8 mouse cellular contexts compared by ENCODE assay signal in the genomic region with DNA sequence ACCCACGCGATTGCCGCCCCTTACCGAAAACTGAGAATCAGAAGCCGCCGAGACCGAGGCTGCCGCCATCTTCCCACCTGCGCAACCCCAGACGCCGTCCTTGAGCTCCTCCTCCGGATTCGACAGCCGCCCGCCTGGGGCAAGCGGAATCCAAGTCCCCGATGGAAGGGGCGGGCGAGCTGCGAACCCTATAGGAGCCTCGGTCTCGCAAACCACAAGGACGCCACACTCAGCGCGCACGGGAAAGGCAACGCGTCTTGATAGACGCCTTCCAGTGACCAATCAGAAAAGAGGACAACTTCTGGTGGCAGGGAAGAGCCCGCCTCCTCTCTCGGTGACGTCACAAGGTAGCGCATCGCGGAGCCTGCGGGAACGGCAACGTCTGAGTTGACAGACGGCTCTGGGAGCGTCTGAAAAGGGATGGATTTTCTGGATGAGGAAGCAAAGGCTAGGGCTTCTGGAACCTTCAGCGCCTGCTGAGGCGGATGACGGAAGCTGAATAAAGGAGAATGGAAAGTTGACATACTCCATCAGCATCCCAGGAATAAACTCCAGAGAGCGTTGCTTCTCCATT. TPM values are rescaled to one million over a fixed set of nuclear protein-coding genes. Genes with fewer than 3 reads are reported as not detected.
A peak's percentile ranks its signal among the peaks of the same experiment; 100 is the strongest.
DNase-seq lines count a peak whose midpoint lies in the region; ATAC-seq and TF ChIP-seq lines count a peak whose summit lies in the region.

A gene (minus strand): TSS at position 276 of the 574 bp plus-strand sequence.

- no peak for TF ChIP-seq RAD21 in CH12.LX (IDR thresholded peaks at IDR 0.05; ENCODE audit: low read depth, low read length)

- in situ Hi-C loops in CH12.LX (cut with MboI; ENCODE audit: low pct_ligation_motif_present, low pct_unique_long_range_greater_than_20kb, low sequenced_read_pairs), result no loop called here

- peak; percentile 99 for DNase-seq in CH12.LX (ENCODE audit: extremely low read depth)
- DNase-seq in c-Kit-positive CD71-positive TER-119-negative erythroid progenitor cells, embryonic 14.5 days (ENCODE audit: low read depth), result peak; percentile 97
- DNase-seq in forebrain, embryonic 11.5 days (ENCODE audit: low spot score), result peak; percentile 97
- DNase-seq in kidney, postnatal 36 days, result peak; percentile 95 to 98
- DNase-seq in telencephalon, adult 2 months (ENCODE audit: low read depth, low spot score), result peak; percentile 99

- dilution Hi-C loops in CH12.LX (cut with MboI; ENCODE audit: extremely low pct_ligation_motif_present, extremely low pct_unique_long_range_greater_than_20kb, low sequenced_read_pairs), result no loop called here

- H3K27me3 ChIP-seq in CH12.LX (replicated peaks), result no peaks in the 10 kb centered on the region
- H3K27me3 ChIP-seq in forebrain, embryonic 11.5 days (ENCODE audit: control insufficient read depth, insufficient read depth, low read length), result no peaks in the 10 kb centered on the region
- no peaks in the 10 kb centered on the region for H3K27me3 ChIP-seq in heart, embryonic 16.5 days (ENCODE audit: control insufficient read depth, insufficient read depth, low read length)
- no peaks in the 10 kb centered on the region for H3K27me3 ChIP-seq in liver, embryonic 15.5 days
- H3K27me3 ChIP-seq in neural tube, embryonic 12.5 days (replicated peaks), result no peaks in the 10 kb centered on the region

- H3K4me3 ChIP-seq in CH12.LX (replicated peaks in 1 of 3; ENCODE audit: low read depth in 2 of 3, low read length in 2 of 3, poor library complexity in 1 of 3), result peak within 1 kb of the TSS; percentile 80 to 97 (median 91)
- H3K4me3 ChIP-seq in forebrain, embryonic 11.5 days (ENCODE audit: low read depth, low read length), result peak within 1 kb of the TSS; percentile 91
- H3K4me3 ChIP-seq in heart, embryonic 16.5 days (ENCODE audit: low read length), result peak within 1 kb of the TSS; percentile 80
- H3K4me3 ChIP-seq in liver, embryonic 15.5 days (replicated peaks), result peak within 1 kb of the TSS; percentile 86
- H3K4me3 ChIP-seq in neural tube, embryonic 12.5 days, result peak within 1 kb of the TSS; percentile 80

- H3K4me2 ChIP-seq in CH12.LX (ENCODE audit: insufficient read depth, low read depth, poor library complexity, severe bottlenecking), result peak within 1 kb of the TSS; percentile 91; the same call in 1 of the 2 replicates
- peak within 1 kb of the TSS; percentile 73 for H3K4me2 ChIP-seq in forebrain, embryonic 11.5 days (ENCODE audit: low read depth, low read length, severe bottlenecking)
- H3K4me2 ChIP-seq in heart, embryonic 16.5 days (ENCODE audit: low read depth, low read length), result peak within 1 kb of the TSS; percentile 88
- peak within 1 kb of the TSS; percentile 81 for H3K4me2 ChIP-seq in liver, embryonic 15.5 days
- peak within 1 kb of the TSS; percentile 83 for H3K4me2 ChIP-seq in neural tube, embryonic 12.5 days (replicated peaks)

- H3K27ac ChIP-seq in CH12.LX (ENCODE audit: insufficient read depth, low read depth), result peak within 1 kb of the TSS; percentile 57
- peak within 1 kb of the TSS; percentile 97 for H3K27ac ChIP-seq in forebrain, embryonic 11.5 days (ENCODE audit: low read depth, low read length)
- peak within 1 kb of the TSS; percentile 99 for H3K27ac ChIP-seq in heart, embryonic 16.5 days (ENCODE audit: low read length)
- peak within 1 kb of the TSS; percentile 98 for H3K27ac ChIP-seq in liver, embryonic 15.5 days (replicated peaks)
- H3K27ac ChIP-seq in neural tube, embryonic 12.5 days, result peak within 1 kb of the TSS; percentile 95

- no peaks in the 10 kb centered on the region for H3K9me3 ChIP-seq in CH12.LX (replicated peaks; ENCODE audit: low read length)
- H3K9me3 ChIP-seq in forebrain, embryonic 11.5 days (ENCODE audit: control insufficient read depth, low read length), result no peaks in the 10 kb centered on the region
- H3K9me3 ChIP-seq in heart, embryonic 16.5 days (replicated peaks; ENCODE audit: control insufficient read depth, low read length), result no peaks in the 10 kb centered on the region
- H3K9me3 ChIP-seq in liver, embryonic 15.5 days (replicated peaks), result no peaks in the 10 kb centered on the region
- no peaks in the 10 kb centered on the region for H3K9me3 ChIP-seq in neural tube, embryonic 12.5 days

- no peak for TF ChIP-seq CTCF in CH12.LX (conservative IDR thresholded peaks at IDR 0.05 in 1 of 2, IDR thresholded peaks at IDR 0.05 in 1 of 2; ENCODE audit: low read depth in 2 of 2, low read length in 2 of 2)

- TF ChIP-seq EP300 in CH12.LX (IDR thresholded peaks at IDR 0.05; ENCODE audit: low read length), result no peak

- H3K79me2 ChIP-seq in CH12.LX (replicated peaks; ENCODE audit: control insufficient read depth, extremely low read depth, insufficient read depth, poor library complexity, severe bottlenecking), result peaks cover 48% of the 10 kb centered on the region

- peak; percentile 91 for TF ChIP-seq POLR2A in CH12.LX (IDR thresholded peaks at IDR 0.05; ENCODE audit: low read depth, low read length)

- H3K9ac ChIP-seq in CH12.LX (ENCODE audit: insufficient read depth, low read depth), result peak within 1 kb of the TSS; percentile 97
- H3K9ac ChIP-seq in forebrain, embryonic 11.5 days (ENCODE audit: low read length), result peak within 1 kb of the TSS; percentile 95
- H3K9ac ChIP-seq in heart, embryonic 16.5 days (ENCODE audit: low read length), result peak within 1 kb of the TSS; percentile 95
- H3K9ac ChIP-seq in liver, embryonic 15.5 days, result peak within 1 kb of the TSS; percentile 92
- peak within 1 kb of the TSS; percentile 93 for H3K9ac ChIP-seq in neural tube, embryonic 12.5 days

- peak; percentile 91 for ATAC-seq in forebrain, embryonic 11.5 days (replicated peaks; ENCODE audit: low FRiP score)
- ATAC-seq in heart, embryonic 16.5 days (replicated peaks; ENCODE audit: extremely low read depth, insufficient read depth, low FRiP score), result peak; percentile 90
- peak; percentile 84 for ATAC-seq in liver, embryonic 15.5 days (ENCODE audit: insufficient read depth)
- peak; percentile 94 for ATAC-seq in neural tube, embryonic 12.5 days (ENCODE audit: low FRiP score, low read depth)

- peaks cover 8 to 50% of the 10 kb centered on the region in 2 experiments for H3K4me1 ChIP-seq in CH12.LX (ENCODE audit: control insufficient read depth in 1 of 2, insufficient read depth in 2 of 2)
- H3K4me1 ChIP-seq in forebrain, embryonic 11.5 days (replicated peaks; ENCODE audit: control insufficient read depth, insufficient read depth, low read length), result peaks cover 6% of the 10 kb centered on the region
- peaks cover 14% of the 10 kb centered on the region for H3K4me1 ChIP-seq in heart, embryonic 16.5 days (ENCODE audit: control insufficient read depth, insufficient read depth, low read length)
- peaks cover 36% of the 10 kb centered on the region for H3K4me1 ChIP-seq in liver, embryonic 15.5 days (replicated peaks)
- peaks cover 16% of the 10 kb centered on the region for H3K4me1 ChIP-seq in neural tube, embryonic 12.5 days

- under 1% methylated on average over 44 of the region's 44 CpGs for WGBS in forebrain, embryonic 11.5 days
- WGBS in heart, embryonic 16.5 days, result under 1% methylated on average over 44 of the region's 44 CpGs
- WGBS in liver, embryonic 15.5 days (ENCODE audit: insufficient replicate concordance), result under 1% methylated on average over 44 of the region's 44 CpGs
- under 1% methylated on average over 44 of the region's 44 CpGs for WGBS in neural tube, embryonic 12.5 days

- peaks cover 15 to 31% of the 10 kb centered on the region in 2 experiments for H3K36me3 ChIP-seq in CH12.LX (replicated peaks in 1 of 2; ENCODE audit: control insufficient read depth in 1 of 2, insufficient read depth in 1 of 2, low read length in 1 of 2)
- no peaks in the 10 kb centered on the region; the same call in 1 of the 2 replicates for H3K36me3 ChIP-seq in forebrain, embryonic 11.5 days (ENCODE audit: control insufficient read depth, insufficient read depth, low read length)
- peaks cover 12% of the 10 kb centered on the region; the same call in 1 of the 2 replicates for H3K36me3 ChIP-seq in heart, embryonic 16.5 days (ENCODE audit: control insufficient read depth, insufficient read depth)
- peaks cover 31% of the 10 kb centered on the region for H3K36me3 ChIP-seq in liver, embryonic 15.5 days (replicated peaks)
- H3K36me3 ChIP-seq in neural tube, embryonic 12.5 days, result peaks cover 18% of the 10 kb centered on the region

TF ChIP-seq in CH12.LX, 34 proteins besides CTCF, POLR2A, EP300 and RAD21 (continues in another document):
- TF ChIP-seq SIN3A (IDR thresholded peaks at IDR 0.05; ENCODE audit: low read length), result peak; percentile 5; the same call in 1 of the 2 replicates
- TF ChIP-seq ELF1 (IDR thresholded peaks at IDR 0.05; ENCODE audit: low read depth, low read length), result peak; percentile 72; the same call in 1 of the 2 replicates
- TF ChIP-seq TCF12 (IDR thresholded peaks at IDR 0.05; ENCODE audit: low read depth, low read length), result peak; percentile 65
- TF ChIP-seq MXI1 (IDR thresholded peaks at IDR 0.05; ENCODE audit: low read depth, low read length), result peak; percentile 63; the same call in 1 of the 2 replicates
- no peak for TF ChIP-seq CHD2 (IDR thresholded peaks at IDR 0.05; ENCODE audit: low read length)
- TF ChIP-seq BHLHE40 (IDR thresholded peaks at IDR 0.05; ENCODE audit: low read depth, low read length), result peak; percentile 50; the same call in 1 of the 2 replicates
- 0 out of 2 replicates have a peak, but pooled peaks have one; percentile 12 for TF ChIP-seq JUND (conservative IDR thresholded peaks at IDR 0.05; ENCODE audit: low read depth, low read length)
- no peak; the same call in 1 of the 2 replicates for TF ChIP-seq MEF2A (IDR thresholded peaks at IDR 0.05; ENCODE audit: borderline replicate concordance, low read depth, low read length)
- peak; percentile 82 for TF ChIP-seq TBP (conservative IDR thresholded peaks at IDR 0.05; ENCODE audit: low read depth, low read length)
- no peak for TF ChIP-seq KAT2A (IDR thresholded peaks at IDR 0.05; ENCODE audit: insufficient replicate concordance, low read length)
- no peak for TF ChIP-seq POLR2AphosphoS2 (IDR thresholded peaks at IDR 0.05; ENCODE audit: low read depth, low read length)
- no peak for TF ChIP-seq ZNF384 (IDR thresholded peaks at IDR 0.05; ENCODE audit: low read depth, low read length)
- TF ChIP-seq NELFE (IDR thresholded peaks at IDR 0.05; ENCODE audit: low read depth, low read length), result no peak; the same call in 1 of the 2 replicates
- TF ChIP-seq ZC3H11A (IDR thresholded peaks at IDR 0.05; ENCODE audit: low read depth, low read length), result no peak
- no peak for TF ChIP-seq USF1 (IDR thresholded peaks at IDR 0.05; ENCODE audit: low read depth, low read length)

RNA-seq across cellular contexts. Expression of the gene that starts here (rescaled TPM):
- total RNA-seq in CH12.LX (2012; rRNA removed), result 26.5 and 27.7 TPM in 2 replicates
- total RNA-seq in CH12.LX (2014; rRNA removed), result 50.6 and 55.9 TPM in 2 replicates
- 49.4 and 50.1 TPM in 2 replicates for polyA plus RNA-seq in CH12.LX (2012; ENCODE audit: insufficient read length, low read depth)
- 74.5 and 85.8 TPM in 2 replicates for polyA plus RNA-seq in forebrain, embryonic 11.5 days (2014; fragmentation: Nextera tagmentation; extraction: Ambion mirVana)
- 36.3 and 41.5 TPM in 2 replicates for polyA plus RNA-seq in heart, embryonic 16.5 days (2015; fragmentation: Nextera tagmentation; extraction: Ambion mirVana)
- polyA plus RNA-seq in liver, embryonic 15.5 days (2015; fragmentation: Nextera tagmentation; extraction: Ambion mirVana), result 26.1 and 31.2 TPM in 2 replicates
- 48.5 and 54.2 TPM in 2 replicates for polyA plus RNA-seq in neural tube, embryonic 12.5 days (2016; fragmentation: Nextera tagmentation; extraction: Ambion mirVana)

Comparison
In these comparisons a context has a peak if more than half of its experiments do, and no peak if none do; other contexts are left out.
1. Peak in every context shown above with its lines: DNase-seq, ATAC-seq, H3K4me3 ChIP-seq and H3K27ac ChIP-seq.